Mouse (Mus musculus) ES-Bruce4 (cell line): ENCODE measurements around the gene Hsd17b1.

Source experiments
- CTCF ChIP-seq: IDR thresholded peaks from one replicate; pipeline ENCODE4 v1.8.1; 2011; ENCODE audit warnings: low read depth, low read length
- EP300 ChIP-seq: IDR thresholded peaks from 2 replicates; pipeline ENCODE4 v1.6.1; 2011; ENCODE audit warnings: low read depth, low read length; ENCODE audit not compliant: insufficient read depth
- POLR2A ChIP-seq: IDR thresholded peaks from one replicate; pipeline ENCODE4 v1.8.1; 2011; ENCODE audit warnings: low read length; ENCODE audit not compliant: insufficient read depth

DNA sequence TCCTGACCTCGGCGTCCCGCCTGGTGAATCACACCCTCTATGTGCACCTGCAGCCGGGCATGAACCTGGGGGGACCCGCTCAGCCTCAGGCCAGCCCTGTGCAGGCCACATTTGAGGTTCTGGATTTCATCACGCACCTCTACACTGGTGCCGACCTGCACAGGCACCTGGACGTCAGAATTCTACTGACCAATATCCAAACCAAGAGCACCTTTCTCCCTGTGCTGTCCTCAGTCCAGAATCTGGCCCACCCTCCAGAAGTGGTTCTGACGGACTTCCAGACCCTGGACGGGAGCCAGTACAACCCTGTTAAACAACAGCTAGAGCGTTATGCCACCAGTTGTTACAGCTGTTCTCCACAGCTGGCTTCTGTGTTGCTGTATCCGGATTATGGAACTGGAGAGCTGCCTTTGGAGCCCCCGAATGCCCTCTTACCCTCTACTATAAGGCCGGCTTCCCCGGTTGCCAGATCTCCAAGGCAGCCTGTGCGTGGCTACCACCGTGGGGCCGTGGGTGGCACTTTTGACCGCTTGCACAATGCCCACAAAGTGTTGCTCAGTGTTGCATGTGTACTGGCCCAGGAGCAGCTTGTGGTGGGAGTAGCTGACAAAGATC lies 5.0 kb downstream of the Hsd17b1 start:
- TF ChIP-seq CTCF (no peak), EP300 (no peak), POLR2A (no peak)
